Mouse (Mus musculus) MEL (cell line): ENCODE measurements around the gene Cav2. TPM values are rescaled to one million over a fixed set of nuclear protein-coding genes. Genes with fewer than 3 reads are reported as not detected.

Experiments
- DNase-seq: peaks from one replicate; pipeline ENCODE4 v3.0.0; 2011; ENCODE audit warnings: low read depth, low spot score
- H3K27ac ChIP-seq: 2 replicates; pipeline ENCODE4 v1.5.1; 2012; ENCODE audit warnings: low read depth, mild to moderate bottlenecking, control low read depth, low read length, moderate library complexity; ENCODE audit not compliant: control insufficient read depth
- H3K27me3 ChIP-seq, 2 experiments: fragments of 150-350 bp in 1 of 2; sonication (generic) in 1 of 2; 2 replicates each; pipeline ENCODE4 v1.6.1; 2012; ENCODE audit warnings: low read length in 2 of 2, mild to moderate bottlenecking in 2 of 2, improper control_type of control experiment in 1 of 2, moderate library complexity in 1 of 2; ENCODE audit not compliant: insufficient read depth in 2 of 2, control insufficient read depth in 1 of 2
- H3K36me3 ChIP-seq, 2 experiments: 2 replicates each; pipeline ENCODE4 v1.6.1; 2012 to 2014; ENCODE audit warnings: low read length in 2 of 2, improper control_type of control experiment in 1 of 2, inconsistent platforms in 1 of 2, mild to moderate bottlenecking in 1 of 2; ENCODE audit not compliant: insufficient read depth in 2 of 2, control insufficient read depth in 1 of 2
- H3K4me1 ChIP-seq, 2 experiments: fragments of 150-350 bp in 1 of 2; sonication (generic) in 1 of 2; 2 replicates each; pipeline ENCODE4 v1.6.1; 2012; ENCODE audit warnings: low read length in 2 of 2, improper control_type of control experiment in 1 of 2, mild to moderate bottlenecking in 1 of 2; ENCODE audit not compliant: insufficient read depth in 2 of 2, control insufficient read depth in 1 of 2
- H3K4me3 ChIP-seq, 2 experiments: fragments of 150-350 bp in 1 of 2; sonication (generic) in 1 of 2; 2 replicates each; pipeline ENCODE4 v1.5.1; 2012; ENCODE audit warnings: low read depth in 2 of 2, low read length in 2 of 2, mild to moderate bottlenecking in 2 of 2, moderate library complexity in 2 of 2, control low read depth in 1 of 2, improper control_type of control experiment in 1 of 2; ENCODE audit not compliant: control insufficient read depth in 1 of 2, insufficient read depth in 1 of 2
- H3K79me2 ChIP-seq: 2 replicates; pipeline ENCODE4 v1.6.1; 2012; ENCODE audit warnings: mild to moderate bottlenecking, low read length, moderate library complexity; ENCODE audit not compliant: control insufficient read depth, poor library complexity, insufficient read depth
- H3K9ac ChIP-seq: 2 replicates; pipeline ENCODE4 v1.6.1; 2012; ENCODE audit warnings: low read depth, mild to moderate bottlenecking, control low read depth, low read length, moderate library complexity; ENCODE audit not compliant: control insufficient read depth, poor library complexity, severe bottlenecking
- H3K9me3 ChIP-seq: fragments of 150-350 bp; sonication (generic); replicated peaks from 2 replicates; pipeline ENCODE4 v1.6.1; 2012; ENCODE audit warnings: mild to moderate bottlenecking, low read length, improper control_type of control experiment, moderate library complexity; ENCODE audit not compliant: insufficient read depth
- CTCF ChIP-seq, 3 experiments: IDR thresholded peaks in 2 of 3; conservative IDR thresholded peaks in 1 of 3; 2 replicates each; pipeline ENCODE4 v1.5.1; 2011 to 2012; ENCODE audit warnings: low read length in 3 of 3, low read depth in 2 of 3, mild to moderate bottlenecking in 2 of 3, improper control_type of control experiment in 1 of 3, inconsistent platforms in 1 of 3, mixed read lengths in 1 of 3, moderate library complexity in 1 of 3; ENCODE audit not compliant: control insufficient read depth in 1 of 3, insufficient read depth in 1 of 3, poor library complexity in 1 of 3, severe bottlenecking in 1 of 3
- ETS1 ChIP-seq: IDR thresholded peaks from 2 replicates; pipeline ENCODE4 v1.6.1; 2012; ENCODE audit warnings: low read depth, mild to moderate bottlenecking, inconsistent platforms, low read length, improper control_type of control experiment, moderate library complexity
- GABPA ChIP-seq: IDR thresholded peaks from 2 replicates; pipeline ENCODE4 v1.6.1; 2012; ENCODE audit warnings: low read depth, mild to moderate bottlenecking, inconsistent platforms, low read length, improper control_type of control experiment, moderate library complexity
- GATA1 ChIP-seq: IDR thresholded peaks from 2 replicates; pipeline ENCODE4 v1.6.1; 2011; ENCODE audit warnings: low read depth, low read length, improper control_type of control experiment
- MAZ ChIP-seq: IDR thresholded peaks from 2 replicates; pipeline ENCODE4 v1.6.1; 2012; ENCODE audit warnings: low read depth, mild to moderate bottlenecking, inconsistent platforms, low read length, improper control_type of control experiment
- MEF2A ChIP-seq: IDR thresholded peaks from 2 replicates; pipeline ENCODE4 v1.6.1; 2014; ENCODE audit warnings: low read depth, mild to moderate bottlenecking, inconsistent platforms, low read length, improper control_type of control experiment; ENCODE audit not compliant: poor library complexity, insufficient replicate concordance, severe bottlenecking; ENCODE audit errors: extremely low read depth
- MXI1 ChIP-seq: IDR thresholded peaks from 2 replicates; pipeline ENCODE4 v1.6.1; 2011; ENCODE audit warnings: mild to moderate bottlenecking, low read depth, low read length, improper control_type of control experiment
- MYB ChIP-seq: IDR thresholded peaks from 2 replicates; pipeline ENCODE4 v1.6.1; 2011; ENCODE audit warnings: mild to moderate bottlenecking, low read depth, low read length, improper control_type of control experiment
- MYC ChIP-seq: IDR thresholded peaks from 2 replicates; pipeline ENCODE4 v1.6.1; 2011; ENCODE audit warnings: low read depth, mild to moderate bottlenecking, low read length, improper control_type of control experiment, moderate library complexity
- POLR2A ChIP-seq, 2 experiments: IDR thresholded peaks; 2 replicates each; pipeline ENCODE4 v1.6.1; 2011 to 2012; ENCODE audit warnings: low read length in 2 of 2, mild to moderate bottlenecking in 2 of 2, control low read depth in 1 of 2, improper control_type of control experiment in 1 of 2, low read depth in 1 of 2, moderate library complexity in 1 of 2; ENCODE audit not compliant: control insufficient read depth in 1 of 2, insufficient read depth in 1 of 2, poor library complexity in 1 of 2
- POLR2AphosphoS2 ChIP-seq: IDR thresholded peaks from 2 replicates; pipeline ENCODE4 v1.6.1; 2011; ENCODE audit warnings: low read length, improper control_type of control experiment
- POLR2AphosphoS5 ChIP-seq: IDR thresholded peaks from 2 replicates; pipeline ENCODE4 v1.6.1; 2012; ENCODE audit warnings: low read depth, borderline replicate concordance, mild to moderate bottlenecking, inconsistent platforms, low read length, moderate library complexity, mixed read lengths
- RAD21 ChIP-seq: IDR thresholded peaks from 2 replicates; pipeline ENCODE4 v1.6.1; 2011; ENCODE audit warnings: mild to moderate bottlenecking, low read depth, low read length, improper control_type of control experiment
- SMC3 ChIP-seq: IDR thresholded peaks from 2 replicates; pipeline ENCODE4 v1.6.1; 2011; ENCODE audit warnings: low read depth, low read length, improper control_type of control experiment
- TCF12 ChIP-seq: IDR thresholded peaks from 2 replicates; pipeline ENCODE4 v1.6.1; 2014; ENCODE audit warnings: low read depth, mild to moderate bottlenecking, inconsistent platforms, low read length, improper control_type of control experiment, moderate library complexity
- USF2 ChIP-seq, 2 experiments: IDR thresholded peaks; 2 replicates each; pipeline ENCODE4 v1.6.1; 2011 to 2012; ENCODE audit warnings: improper control_type of control experiment in 2 of 2, low read length in 2 of 2, borderline replicate concordance in 1 of 2, inconsistent platforms in 1 of 2, low read depth in 1 of 2, mild to moderate bottlenecking in 1 of 2; ENCODE audit not compliant: insufficient read depth in 1 of 2
- ZC3H11A ChIP-seq: IDR thresholded peaks from 2 replicates; pipeline ENCODE4 v1.6.1; 2012; ENCODE audit warnings: low read depth, mild to moderate bottlenecking, inconsistent platforms, low read length, improper control_type of control experiment
- ZKSCAN1 ChIP-seq: IDR thresholded peaks from 2 replicates; pipeline ENCODE4 v1.6.1; 2012; ENCODE audit warnings: low read depth, mild to moderate bottlenecking, inconsistent platforms, low read length, improper control_type of control experiment, moderate library complexity
- ZMIZ1 ChIP-seq: IDR thresholded peaks from 2 replicates; pipeline ENCODE4 v1.6.1; 2012; ENCODE audit warnings: low read depth, mild to moderate bottlenecking, inconsistent platforms, low read length, improper control_type of control experiment, moderate library complexity
- polyA plus RNA-seq, 2 experiments: library from polyadenylated mRNA; stranded (reverse) in 1 of 2; unstranded in 1 of 2; fragments of >175 nt in 1 of 2; fragments of >200 nt in 1 of 2; gene quantifications; 2 replicates each; pipeline versions ENCODE4 v1.2.1 to v1.2.4; 2012; ENCODE audit warnings: low replicate concordance in 2 of 2, low read depth in 1 of 2; ENCODE audit not compliant: insufficient read length in 2 of 2, insufficient read depth in 1 of 2, missing spikeins in 1 of 2
- total RNA-seq: library from RNA; depleted of rRNA; stranded (reverse); fragments of 300-350 nt; gene quantifications from 2 replicates; pipeline ENCODE4 v1.2.3, GENCODE M21; 2012

The Cav2 gene
- total and polyA plus RNA-seq, 3 experiments, result not detected

- Histone ChIP-seq H3K79me2 (no peaks in the 10 kb centered on the region), H3K4me3 (no peak overlapping the region), H3K9ac (no peak overlapping the region), H3K27me3 (no peaks in the 10 kb centered on the region)
- TF ChIP-seq ZC3H11A (no peak), MXI1 (no peak), MYB (no peak), ZKSCAN1 (no peak), MEF2A (no peak), USF2 (IDR thresholded peaks at IDR 0.05; ENCODE audit: borderline replicate concordance in 1 of 2, insufficient read depth in 1 of 2, low read depth in 1 of 2, low read length in 2 of 2) (no peak), ETS1 (no peak), POLR2AphosphoS2 (no peak), MYC (no peak), SMC3 (no peak), MAZ (no peak), RAD21 (no peak), POLR2AphosphoS5 (no peak)
- TF ChIP-seq, all 39 proteins: peak for 0
- DNase-seq, result no peak
- Histone ChIP-seq H3K9me3 (no peaks in the 10 kb centered on the region), H3K4me1 (no peaks in the 10 kb centered on the region), H3K27ac (no peak overlapping the region), H3K36me3 (no peaks in the 10 kb centered on the region)
Measured at GRCm38 (mm10) chr6:17282159-17282558, 1.2 kb downstream of the Cav2 start.

GRCm38 (mm10) chr6:17283834-17284233 lies 2.8 kb downstream of the Cav2 start:
- H3K36me3 ChIP-seq, result no peaks in the 10 kb centered on the region
- no peaks in the 10 kb centered on the region for H3K27me3 ChIP-seq
- no peak overlapping the region for H3K9ac ChIP-seq
- H3K9me3 ChIP-seq, result no peaks in the 10 kb centered on the region
- TF ChIP-seq GATA1, result no peak
- TF ChIP-seq ZMIZ1, result no peak
- TF ChIP-seq POLR2A (IDR thresholded peaks at IDR 0.05; ENCODE audit: control insufficient read depth in 1 of 2, insufficient read depth in 1 of 2, low read depth in 1 of 2, low read length in 2 of 2, poor library complexity in 1 of 2), result no peak
- no peak for TF ChIP-seq USF2 (IDR thresholded peaks at IDR 0.05; ENCODE audit: borderline replicate concordance in 1 of 2, insufficient read depth in 1 of 2, low read depth in 1 of 2, low read length in 2 of 2)
- no peak for TF ChIP-seq TCF12
- no peak for TF ChIP-seq MYC
- no peak for TF ChIP-seq MEF2A
- TF ChIP-seq GABPA, result no peak
- no peak for TF ChIP-seq MAZ
- no peak for TF ChIP-seq MXI1
- no peak for TF ChIP-seq CTCF (IDR thresholded peaks at IDR 0.05 in 2 of 3, conservative IDR thresholded peaks at IDR 0.05 in 1 of 3; ENCODE audit: control insufficient read depth in 1 of 3, insufficient read depth in 1 of 3, low read depth in 2 of 3, low read length in 3 of 3, poor library complexity in 1 of 3, severe bottlenecking in 1 of 3)
- TF ChIP-seq RAD21, result no peak
- no peaks in the 10 kb centered on the region for H3K79me2 ChIP-seq
- no peak overlapping the region for H3K4me3 ChIP-seq
- no peak overlapping the region for H3K27ac ChIP-seq
- DNase-seq, result peak; percentile 7
- no peaks in the 10 kb centered on the region for H3K4me1 ChIP-seq
